Mouse (Mus musculus) CH12.LX (cell line): ENCODE data around the gene Tmem240. TPM values are rescaled to one million over a fixed set of nuclear protein-coding genes. Genes with fewer than 3 reads are reported as not detected.

Experiments
- DNase-seq: peaks from one replicate; pipeline ENCODE4 v3.0.0-alpha.2; 2013; ENCODE audit errors: extremely low read depth
- H3K27ac ChIP-seq: 2 replicates; pipeline ENCODE4 v1.5.1; 2012; ENCODE audit warnings: low read depth, mild to moderate bottlenecking, control low read depth, moderate library complexity; ENCODE audit not compliant: insufficient read depth
- H3K27me3 ChIP-seq: replicated peaks from 2 replicates; pipeline ENCODE3; 2012; ENCODE audit warnings: inconsistent platforms
- H3K36me3 ChIP-seq, 2 experiments: replicated peaks in 1 of 2; 2 replicates each; pipeline versions ENCODE3 to v1.6.1; 2012; ENCODE audit warnings: inconsistent platforms in 1 of 2, low read length in 1 of 2, mild to moderate bottlenecking in 1 of 2, mixed read lengths in 1 of 2, moderate library complexity in 1 of 2; ENCODE audit not compliant: control insufficient read depth in 1 of 2, insufficient read depth in 1 of 2
- H3K4me1 ChIP-seq, 2 experiments: 2 replicates each; pipeline ENCODE4 v1.6.1; 2012; ENCODE audit warnings: inconsistent platforms in 1 of 2, moderate library complexity in 1 of 2; ENCODE audit not compliant: insufficient read depth in 2 of 2, control insufficient read depth in 1 of 2
- H3K4me2 ChIP-seq: 2 replicates; pipeline ENCODE4 v1.6.1; 2012; ENCODE audit warnings: low read depth, mild to moderate bottlenecking, control low read depth; ENCODE audit not compliant: poor library complexity, insufficient read depth, severe bottlenecking
- H3K4me3 ChIP-seq, 3 experiments: fragments of 150-350 bp in 1 of 3; sonication (generic) in 1 of 3; replicated peaks in 1 of 3; 2 replicates each; pipeline versions ENCODE3 to v1.5.1; 2011 to 2012; ENCODE audit warnings: low read depth in 2 of 3, low read length in 2 of 3, mild to moderate bottlenecking in 2 of 3, moderate library complexity in 2 of 3, control low read depth in 1 of 3, improper control_type of control experiment in 1 of 3, inconsistent platforms in 1 of 3, mixed read lengths in 1 of 3; ENCODE audit not compliant: poor library complexity in 1 of 3
- H3K79me2 ChIP-seq: replicated peaks from 2 replicates; pipeline ENCODE4 v1.6.1; 2012; ENCODE audit warnings: mild to moderate bottlenecking, moderate library complexity; ENCODE audit not compliant: control insufficient read depth, poor library complexity, insufficient read depth, severe bottlenecking; ENCODE audit errors: extremely low read depth
- H3K9ac ChIP-seq: 2 replicates; pipeline ENCODE4 v1.6.1; 2012; ENCODE audit warnings: low read depth, mild to moderate bottlenecking, control low read depth, moderate library complexity; ENCODE audit not compliant: insufficient read depth
- H3K9me3 ChIP-seq: replicated peaks from 2 replicates; pipeline ENCODE3; 2012; ENCODE audit warnings: low read length, inconsistent platforms, mixed read lengths
- CHD1 ChIP-seq: IDR thresholded peaks from 2 replicates; pipeline ENCODE4 v1.6.1; 2012; ENCODE audit warnings: low read depth, low read length, improper control_type of control experiment, inconsistent platforms
- CTCF ChIP-seq, 2 experiments: IDR thresholded peaks in 1 of 2; conservative IDR thresholded peaks in 1 of 2; 2 replicates each; pipeline ENCODE4 v1.5.1; 2011 to 2012; ENCODE audit warnings: low read depth in 2 of 2, low read length in 2 of 2, improper control_type of control experiment in 1 of 2, inconsistent platforms in 1 of 2, mild to moderate bottlenecking in 1 of 2, moderate library complexity in 1 of 2
- ETS1 ChIP-seq: conservative IDR thresholded peaks from 2 replicates; pipeline ENCODE4 v1.6.1; 2012; ENCODE audit warnings: low read depth, mild to moderate bottlenecking, inconsistent platforms, low read length, improper control_type of control experiment, moderate library complexity
- HCFC1 ChIP-seq: IDR thresholded peaks from 2 replicates; pipeline ENCODE4 v1.6.1; 2012; ENCODE audit warnings: low read depth, mild to moderate bottlenecking, inconsistent platforms, low read length, improper control_type of control experiment
- IRF4 ChIP-seq: IDR thresholded peaks from 2 replicates; pipeline ENCODE4 v1.6.1; 2014; ENCODE audit warnings: low read depth, mild to moderate bottlenecking, inconsistent platforms, low read length, improper control_type of control experiment
- JUN ChIP-seq: IDR thresholded peaks from 2 replicates; pipeline ENCODE4 v1.6.1; 2011; ENCODE audit warnings: low read depth, mild to moderate bottlenecking, low read length, improper control_type of control experiment, moderate library complexity; ENCODE audit not compliant: insufficient read depth
- JUND ChIP-seq: conservative IDR thresholded peaks from 2 replicates; pipeline ENCODE4 v1.6.1; 2011; ENCODE audit warnings: low read depth, low read length, improper control_type of control experiment
- KAT2A ChIP-seq: IDR thresholded peaks from 2 replicates; pipeline ENCODE4 v1.6.1; 2012; ENCODE audit warnings: low read length, improper control_type of control experiment, inconsistent platforms; ENCODE audit not compliant: insufficient replicate concordance
- MAFK ChIP-seq: IDR thresholded peaks from 2 replicates; pipeline ENCODE4 v1.6.1; 2011; ENCODE audit warnings: low read length, improper control_type of control experiment; ENCODE audit not compliant: insufficient replicate concordance
- MAX ChIP-seq: IDR thresholded peaks from 2 replicates; pipeline ENCODE4 v1.6.1; 2011; ENCODE audit warnings: low read length, improper control_type of control experiment
- MAZ ChIP-seq: IDR thresholded peaks from 2 replicates; pipeline ENCODE4 v1.6.1; 2012; ENCODE audit warnings: low read depth, mild to moderate bottlenecking, inconsistent platforms, low read length, improper control_type of control experiment, moderate library complexity
- MEF2A ChIP-seq: IDR thresholded peaks from 2 replicates; pipeline ENCODE4 v1.6.1; 2014; ENCODE audit warnings: low read depth, mild to moderate bottlenecking, inconsistent platforms, low read length, improper control_type of control experiment, borderline replicate concordance
- MXI1 ChIP-seq: IDR thresholded peaks from 2 replicates; pipeline ENCODE4 v1.6.1; 2011; ENCODE audit warnings: mild to moderate bottlenecking, low read depth, low read length, improper control_type of control experiment
- POLR2A ChIP-seq: IDR thresholded peaks from 2 replicates; pipeline ENCODE4 v1.6.1; 2011; ENCODE audit warnings: low read depth, mild to moderate bottlenecking, improper control_type of control experiment, low read length
- POLR2AphosphoS2 ChIP-seq: IDR thresholded peaks from 2 replicates; pipeline ENCODE4 v1.6.1; 2011; ENCODE audit warnings: low read depth, low read length, improper control_type of control experiment
- RAD21 ChIP-seq: IDR thresholded peaks from 2 replicates; pipeline ENCODE4 v1.6.1; 2011; ENCODE audit warnings: low read depth, mild to moderate bottlenecking, low read length, improper control_type of control experiment, moderate library complexity
- SMC3 ChIP-seq: IDR thresholded peaks from 2 replicates; pipeline ENCODE4 v1.6.1; 2011; ENCODE audit warnings: low read depth, low read length, improper control_type of control experiment
- UBTF ChIP-seq: IDR thresholded peaks from 2 replicates; pipeline ENCODE4 v1.6.1; 2012; ENCODE audit warnings: low read depth, mild to moderate bottlenecking, inconsistent platforms, low read length, improper control_type of control experiment, moderate library complexity
- USF1 ChIP-seq: IDR thresholded peaks from 2 replicates; pipeline ENCODE4 v1.6.1; 2014; ENCODE audit warnings: low read depth, mild to moderate bottlenecking, inconsistent platforms, low read length, improper control_type of control experiment
- USF2 ChIP-seq: conservative IDR thresholded peaks from 2 replicates; pipeline ENCODE4 v1.6.1; 2011; ENCODE audit warnings: low read depth, low read length, improper control_type of control experiment
- ZC3H11A ChIP-seq: IDR thresholded peaks from 2 replicates; pipeline ENCODE4 v1.6.1; 2012; ENCODE audit warnings: low read depth, mild to moderate bottlenecking, inconsistent platforms, low read length, improper control_type of control experiment
- dilution Hi-C: fragments of 300-500 bp; cut with MboI; formaldehyde crosslinking; loops from 2 replicates; pipeline ENCODE4 v1.14.3; 2020; ENCODE audit warnings: low sequenced_read_pairs; ENCODE audit not compliant: extremely low pct_unique_long_range_greater_than_20kb, extremely low pct_ligation_motif_present
- in situ Hi-C: fragments of 300-500 bp; cut with MboI; formaldehyde crosslinking; loops from 3 replicates; pipeline ENCODE4 v1.14.3; 2019; ENCODE audit warnings: low sequenced_read_pairs, low pct_ligation_motif_present, low pct_unique_long_range_greater_than_20kb, mixed read lengths
- polyA plus RNA-seq: library from polyadenylated mRNA; unstranded; fragments of >175 nt; gene quantifications from 2 replicates; pipeline ENCODE4 v1.2.1, GENCODE M21; 2012; ENCODE audit warnings: low read depth; ENCODE audit not compliant: insufficient read length
- total RNA-seq, 2 experiments: library from RNA; depleted of rRNA; stranded (reverse); fragments of 300-350 nt in 1 of 2; fragments of >200 nt in 1 of 2; gene quantifications; 2 replicates each; pipeline ENCODE4 v1.2.3; 2012 to 2014

Gene Tmem240
- total and polyA plus RNA-seq, 3 experiments: 0.14 to 0.38 TPM; not detected in 1

- TF ChIP-seq UBTF (peak; percentile 62; the same call in 1 of the 2 replicates), CHD1 (no peak), ZC3H11A (no peak), HCFC1 (peak; percentile 52), IRF4 (peak; percentile 51), USF1 (no peak), JUN (no peak), MAX (peak; percentile 90), POLR2A (peak; percentile 82), MAFK (no peak), SMC3 (peak; percentile 70), POLR2AphosphoS2 (no peak), MEF2A (0 out of 2 replicates have a peak, but pooled peaks have one; percentile 31)
Measured at GRCm38 (mm10) chr4:155769880-155770512, 35.4 kb downstream of the Tmem240 start (continued).

GRCm38 (mm10) chr4:155770626-155771025 is 36.0 kb downstream of the Tmem240 start:
- in situ Hi-C loops (no loop called here), dilution Hi-C loops (no loop called here)
- DNase-seq: no peak
- H3K9ac ChIP-seq: no peak overlapping the region
- H3K9me3 ChIP-seq: no peaks in the 10 kb centered on the region
- no peak overlapping the region for H3K4me2 ChIP-seq
- no peaks in the 10 kb centered on the region for H3K36me3 ChIP-seq
- TF ChIP-seq UBTF (no peak), CTCF (conservative IDR thresholded peaks at IDR 0.05 in 1 of 2, IDR thresholded peaks at IDR 0.05 in 1 of 2; ENCODE audit: low read depth in 2 of 2, low read length in 2 of 2) (no peak), MXI1 (no peak), MAZ (no peak), JUND (no peak), KAT2A (no peak), USF2 (no peak), POLR2A (no peak), ETS1 (no peak), RAD21 (no peak), MAFK (no peak)
- H3K4me3 ChIP-seq: no peak overlapping the region
- peaks cover 16 to 36% of the 10 kb centered on the region in 2 experiments for H3K4me1 ChIP-seq
- H3K27me3 ChIP-seq: peaks cover 42% of the 10 kb centered on the region
- no peaks in the 10 kb centered on the region for H3K79me2 ChIP-seq
- no peak overlapping the region for H3K27ac ChIP-seq
